Mouse (Mus musculus) CH12.LX (cell line): ENCODE data around the gene Rho. TPM values are rescaled to one million over a fixed set of nuclear protein-coding genes. Genes with fewer than 3 reads are reported as not detected.
A peak's percentile ranks its signal among the peaks of the same experiment; 100 is the strongest.

Experiments used
- DNase-seq: peaks from one replicate; pipeline ENCODE4 v3.0.0-alpha.2; 2013; ENCODE audit errors: extremely low read depth
- H3K27ac ChIP-seq: 2 replicates; pipeline ENCODE4 v1.5.1; 2012; ENCODE audit warnings: low read depth, mild to moderate bottlenecking, control low read depth, moderate library complexity; ENCODE audit not compliant: insufficient read depth
- H3K27me3 ChIP-seq: replicated peaks from 2 replicates; pipeline ENCODE3; 2012; ENCODE audit warnings: inconsistent platforms
- H3K36me3 ChIP-seq, 2 experiments: replicated peaks in 1 of 2; 2 replicates each; pipeline versions ENCODE3 to v1.6.1; 2012; ENCODE audit warnings: inconsistent platforms in 1 of 2, low read length in 1 of 2, mild to moderate bottlenecking in 1 of 2, mixed read lengths in 1 of 2, moderate library complexity in 1 of 2; ENCODE audit not compliant: control insufficient read depth in 1 of 2, insufficient read depth in 1 of 2
- H3K4me1 ChIP-seq, 2 experiments: 2 replicates each; pipeline ENCODE4 v1.6.1; 2012; ENCODE audit warnings: inconsistent platforms in 1 of 2, moderate library complexity in 1 of 2; ENCODE audit not compliant: insufficient read depth in 2 of 2, control insufficient read depth in 1 of 2
- H3K4me2 ChIP-seq: 2 replicates; pipeline ENCODE4 v1.6.1; 2012; ENCODE audit warnings: low read depth, mild to moderate bottlenecking, control low read depth; ENCODE audit not compliant: poor library complexity, insufficient read depth, severe bottlenecking
- H3K4me3 ChIP-seq, 3 experiments: fragments of 150-350 bp in 1 of 3; sonication (generic) in 1 of 3; replicated peaks in 1 of 3; 2 replicates each; pipeline versions ENCODE3 to v1.5.1; 2011 to 2012; ENCODE audit warnings: low read depth in 2 of 3, low read length in 2 of 3, mild to moderate bottlenecking in 2 of 3, moderate library complexity in 2 of 3, control low read depth in 1 of 3, improper control_type of control experiment in 1 of 3, inconsistent platforms in 1 of 3, mixed read lengths in 1 of 3; ENCODE audit not compliant: poor library complexity in 1 of 3
- H3K79me2 ChIP-seq: replicated peaks from 2 replicates; pipeline ENCODE4 v1.6.1; 2012; ENCODE audit warnings: mild to moderate bottlenecking, moderate library complexity; ENCODE audit not compliant: control insufficient read depth, poor library complexity, insufficient read depth, severe bottlenecking; ENCODE audit errors: extremely low read depth
- H3K9ac ChIP-seq: 2 replicates; pipeline ENCODE4 v1.6.1; 2012; ENCODE audit warnings: low read depth, mild to moderate bottlenecking, control low read depth, moderate library complexity; ENCODE audit not compliant: insufficient read depth
- H3K9me3 ChIP-seq: replicated peaks from 2 replicates; pipeline ENCODE3; 2012; ENCODE audit warnings: low read length, inconsistent platforms, mixed read lengths
- BHLHE40 ChIP-seq: IDR thresholded peaks from 2 replicates; pipeline ENCODE4 v1.6.1; 2011; ENCODE audit warnings: mild to moderate bottlenecking, low read depth, low read length, improper control_type of control experiment
- CHD1 ChIP-seq: IDR thresholded peaks from 2 replicates; pipeline ENCODE4 v1.6.1; 2012; ENCODE audit warnings: low read depth, low read length, improper control_type of control experiment, inconsistent platforms
- CHD2 ChIP-seq: IDR thresholded peaks from 2 replicates; pipeline ENCODE4 v1.6.1; 2011; ENCODE audit warnings: low read length, improper control_type of control experiment
- CTCF ChIP-seq, 2 experiments: IDR thresholded peaks in 1 of 2; conservative IDR thresholded peaks in 1 of 2; 2 replicates each; pipeline ENCODE4 v1.5.1; 2011 to 2012; ENCODE audit warnings: low read depth in 2 of 2, low read length in 2 of 2, improper control_type of control experiment in 1 of 2, inconsistent platforms in 1 of 2, mild to moderate bottlenecking in 1 of 2, moderate library complexity in 1 of 2
- E2F4 ChIP-seq: IDR thresholded peaks from 2 replicates; pipeline ENCODE4 v1.6.1; 2011; ENCODE audit warnings: low read depth, low read length, improper control_type of control experiment; ENCODE audit not compliant: insufficient replicate concordance
- ELF1 ChIP-seq: IDR thresholded peaks from 2 replicates; pipeline ENCODE4 v1.6.1; 2014; ENCODE audit warnings: low read depth, mild to moderate bottlenecking, inconsistent platforms, low read length, improper control_type of control experiment
- EP300 ChIP-seq: IDR thresholded peaks from 2 replicates; pipeline ENCODE4 v1.6.1; 2011; ENCODE audit warnings: low read length, improper control_type of control experiment
- ETS1 ChIP-seq: conservative IDR thresholded peaks from 2 replicates; pipeline ENCODE4 v1.6.1; 2012; ENCODE audit warnings: low read depth, mild to moderate bottlenecking, inconsistent platforms, low read length, improper control_type of control experiment, moderate library complexity
- GABPA ChIP-seq: IDR thresholded peaks from 2 replicates; pipeline ENCODE4 v1.6.1; 2012; ENCODE audit warnings: low read depth, low read length, improper control_type of control experiment, inconsistent platforms; ENCODE audit not compliant: insufficient replicate concordance
- HCFC1 ChIP-seq: IDR thresholded peaks from 2 replicates; pipeline ENCODE4 v1.6.1; 2012; ENCODE audit warnings: low read depth, mild to moderate bottlenecking, inconsistent platforms, low read length, improper control_type of control experiment
- JUND ChIP-seq: conservative IDR thresholded peaks from 2 replicates; pipeline ENCODE4 v1.6.1; 2011; ENCODE audit warnings: low read depth, low read length, improper control_type of control experiment
- KAT2A ChIP-seq: IDR thresholded peaks from 2 replicates; pipeline ENCODE4 v1.6.1; 2012; ENCODE audit warnings: low read length, improper control_type of control experiment, inconsistent platforms; ENCODE audit not compliant: insufficient replicate concordance
- MAFK ChIP-seq: IDR thresholded peaks from 2 replicates; pipeline ENCODE4 v1.6.1; 2011; ENCODE audit warnings: low read length, improper control_type of control experiment; ENCODE audit not compliant: insufficient replicate concordance
- MAX ChIP-seq: IDR thresholded peaks from 2 replicates; pipeline ENCODE4 v1.6.1; 2011; ENCODE audit warnings: low read length, improper control_type of control experiment
- MXI1 ChIP-seq: IDR thresholded peaks from 2 replicates; pipeline ENCODE4 v1.6.1; 2011; ENCODE audit warnings: mild to moderate bottlenecking, low read depth, low read length, improper control_type of control experiment
- MYC ChIP-seq: IDR thresholded peaks from 2 replicates; pipeline ENCODE4 v1.6.1; 2011; ENCODE audit warnings: low read depth, mild to moderate bottlenecking, improper control_type of control experiment, low read length
- NELFE ChIP-seq: IDR thresholded peaks from 2 replicates; pipeline ENCODE4 v1.6.1; 2011; ENCODE audit warnings: low read depth, low read length, improper control_type of control experiment
- PAX5 ChIP-seq: IDR thresholded peaks from 2 replicates; pipeline ENCODE4 v1.6.1; 2012; ENCODE audit warnings: low read length, inconsistent platforms, mixed read lengths
- POLR2AphosphoS2 ChIP-seq: IDR thresholded peaks from 2 replicates; pipeline ENCODE4 v1.6.1; 2011; ENCODE audit warnings: low read depth, low read length, improper control_type of control experiment
- RAD21 ChIP-seq: IDR thresholded peaks from 2 replicates; pipeline ENCODE4 v1.6.1; 2011; ENCODE audit warnings: low read depth, mild to moderate bottlenecking, low read length, improper control_type of control experiment, moderate library complexity
- SMC3 ChIP-seq: IDR thresholded peaks from 2 replicates; pipeline ENCODE4 v1.6.1; 2011; ENCODE audit warnings: low read depth, low read length, improper control_type of control experiment
- TBP ChIP-seq: conservative IDR thresholded peaks from 2 replicates; pipeline ENCODE4 v1.6.1; 2011; ENCODE audit warnings: low read depth, low read length, improper control_type of control experiment
- TCF12 ChIP-seq: IDR thresholded peaks from 2 replicates; pipeline ENCODE4 v1.6.1; 2014; ENCODE audit warnings: low read depth, mild to moderate bottlenecking, inconsistent platforms, low read length, improper control_type of control experiment
- UBTF ChIP-seq: IDR thresholded peaks from 2 replicates; pipeline ENCODE4 v1.6.1; 2012; ENCODE audit warnings: low read depth, mild to moderate bottlenecking, inconsistent platforms, low read length, improper control_type of control experiment, moderate library complexity
- USF1 ChIP-seq: IDR thresholded peaks from 2 replicates; pipeline ENCODE4 v1.6.1; 2014; ENCODE audit warnings: low read depth, mild to moderate bottlenecking, inconsistent platforms, low read length, improper control_type of control experiment
- USF2 ChIP-seq: conservative IDR thresholded peaks from 2 replicates; pipeline ENCODE4 v1.6.1; 2011; ENCODE audit warnings: low read depth, low read length, improper control_type of control experiment
- ZC3H11A ChIP-seq: IDR thresholded peaks from 2 replicates; pipeline ENCODE4 v1.6.1; 2012; ENCODE audit warnings: low read depth, mild to moderate bottlenecking, inconsistent platforms, low read length, improper control_type of control experiment
- ZKSCAN1 ChIP-seq: IDR thresholded peaks from 2 replicates; pipeline ENCODE4 v1.6.1; 2012; ENCODE audit warnings: low read depth, inconsistent platforms, low read length, improper control_type of control experiment, borderline replicate concordance
- ZMIZ1 ChIP-seq: IDR thresholded peaks from 2 replicates; pipeline ENCODE4 v1.6.1; 2012; ENCODE audit warnings: low read depth, mild to moderate bottlenecking, inconsistent platforms, low read length, improper control_type of control experiment
- ZNF384 ChIP-seq: IDR thresholded peaks from 2 replicates; pipeline ENCODE4 v1.6.1; 2012; ENCODE audit warnings: low read depth, low read length, improper control_type of control experiment, inconsistent platforms
- dilution Hi-C: fragments of 300-500 bp; cut with MboI; formaldehyde crosslinking; loops from 2 replicates; pipeline ENCODE4 v1.14.3; 2020; ENCODE audit warnings: low sequenced_read_pairs; ENCODE audit not compliant: extremely low pct_unique_long_range_greater_than_20kb, extremely low pct_ligation_motif_present
- in situ Hi-C: fragments of 300-500 bp; cut with MboI; formaldehyde crosslinking; loops from 3 replicates; pipeline ENCODE4 v1.14.3; 2019; ENCODE audit warnings: low sequenced_read_pairs, low pct_ligation_motif_present, low pct_unique_long_range_greater_than_20kb, mixed read lengths
- polyA plus RNA-seq: library from polyadenylated mRNA; unstranded; fragments of >175 nt; gene quantifications from 2 replicates; pipeline ENCODE4 v1.2.1, GENCODE M21; 2012; ENCODE audit warnings: low read depth; ENCODE audit not compliant: insufficient read length
- total RNA-seq, 2 experiments: library from RNA; depleted of rRNA; stranded (reverse); fragments of 300-350 nt in 1 of 2; fragments of >200 nt in 1 of 2; gene quantifications; 2 replicates each; pipeline ENCODE4 v1.2.3; 2012 to 2014

The Rho gene
- total and polyA plus RNA-seq, 3 experiments: 0.04 TPM; not detected in 1

DNA sequence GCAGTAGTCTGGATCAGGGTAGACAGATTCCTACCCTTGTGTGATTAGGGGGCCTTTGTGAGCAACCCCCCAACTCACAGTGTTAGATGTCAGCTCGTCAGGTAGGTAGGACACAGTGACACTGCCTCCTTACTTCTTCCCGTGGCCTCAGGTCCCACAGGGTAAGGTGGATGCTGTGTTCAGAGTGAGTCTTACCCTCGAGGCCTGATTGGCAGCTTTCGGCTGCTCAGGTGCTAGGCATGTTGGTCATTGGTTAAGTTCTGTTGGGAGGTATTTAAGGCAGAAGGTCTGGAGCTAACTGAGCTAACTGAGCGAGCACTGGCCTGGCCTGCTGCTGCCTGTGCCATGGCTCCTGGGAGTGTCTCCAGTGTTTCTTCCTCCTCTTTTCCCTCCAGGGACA lies 13.1 kb downstream of the Rho start, which contains the start of gene H1foo:
H1foo (plus strand) TSS at position 301 of the 400 bp plus-strand sequence.
- Histone ChIP-seq H3K9ac (peak within 1 kb of the TSS; percentile 67), H3K4me1 (peaks cover 43 to 72% of the 10 kb centered on the region in 2 experiments), H3K36me3 (no peaks in the 10 kb centered on the region), H3K27ac (peak within 1 kb of the TSS; percentile 96), H3K9me3 (no peaks in the 10 kb centered on the region), H3K4me2 (peak within 1 kb of the TSS; percentile 72), H3K4me3 (no peak within 1 kb of the TSS), H3K27me3 (no peaks in the 10 kb centered on the region), H3K79me2 (no peaks in the 10 kb centered on the region)
- dilution Hi-C loops: no loop called here
- no peak for DNase-seq
- in situ Hi-C loops: loop anchor here (5.0 kb wide), 1 partner anchor 37 kb away; no protein-coding TSS in a partner anchor
- TF ChIP-seq TCF12: no peak
- TF ChIP-seq CHD2: no peak
- TF ChIP-seq GABPA: no peak
- no peak for TF ChIP-seq UBTF
- TF ChIP-seq SMC3: no peak
- no peak for TF ChIP-seq BHLHE40
- TF ChIP-seq HCFC1: no peak
- TF ChIP-seq ELF1: no peak
- TF ChIP-seq CHD1: no peak
- TF ChIP-seq ZNF384: no peak
- no peak for TF ChIP-seq TBP
- TF ChIP-seq MAX: no peak
- TF ChIP-seq USF1: no peak
- no peak for TF ChIP-seq POLR2AphosphoS2
- TF ChIP-seq EP300: no peak
- TF ChIP-seq ZC3H11A: no peak
- TF ChIP-seq MYC: no peak
- TF ChIP-seq ZMIZ1: no peak
- no peak for TF ChIP-seq NELFE
- TF ChIP-seq ETS1: no peak

DNA sequence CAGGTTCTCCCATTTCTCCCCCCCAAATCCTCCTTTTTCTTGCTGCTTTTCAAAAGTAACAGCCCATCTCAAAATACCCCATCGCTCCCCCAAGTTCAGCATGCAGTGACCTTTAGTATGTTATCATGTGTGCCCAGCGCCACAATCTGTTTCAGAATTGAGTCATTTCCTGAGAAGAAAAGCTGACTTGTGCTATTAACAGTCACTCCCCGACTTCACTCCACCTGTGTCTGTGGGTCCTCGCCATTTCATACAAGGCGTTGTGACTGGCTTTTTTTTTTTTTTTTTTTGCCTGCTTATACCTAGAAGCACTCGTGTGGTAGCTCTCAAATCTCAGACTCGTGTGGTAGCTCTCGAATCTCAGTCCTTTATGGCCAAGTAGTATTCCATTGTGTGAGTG lies 14.1 kb downstream of the Rho start:
- dilution Hi-C loops (no loop called here), in situ Hi-C loops (no loop called here)
- peak overlapping the region; percentile 96 for H3K27ac ChIP-seq
- TF ChIP-seq UBTF (no peak), ZKSCAN1 (no peak; the same call in 1 of the 2 replicates), ETS1 (peak; percentile 95), HCFC1 (no peak), TCF12 (peak; percentile 89), KAT2A (no peak), RAD21 (no peak; the same call in 1 of the 2 replicates), NELFE (peak; percentile 49; the same call in 1 of the 2 replicates), ELF1 (no peak), ZMIZ1 (no peak), SMC3 (no peak; the same call in 1 of the 2 replicates), PAX5 (no peak), JUND (peak; percentile 96), CHD1 (no peak), POLR2AphosphoS2 (no peak), USF2 (no peak), MXI1 (peak; percentile 63; the same call in 1 of the 2 replicates), CTCF (conservative IDR thresholded peaks at IDR 0.05 in 1 of 2, IDR thresholded peaks at IDR 0.05 in 1 of 2; ENCODE audit: low read depth in 2 of 2, low read length in 2 of 2) (no peak), TBP (peak; percentile 64), MAFK (peak; percentile 86), E2F4 (0 out of 2 replicates have a peak, but pooled peaks have one; percentile 41), USF1 (no peak), GABPA (no peak), ZC3H11A (no peak)

More for the DNA sequence above, 14.1 kb downstream of the Rho start:
- Histone ChIP-seq H3K9me3 (no peaks in the 10 kb centered on the region), H3K4me3 (no peak overlapping the region), H3K4me1 (peaks cover 43 to 70% of the 10 kb centered on the region in 2 experiments), H3K4me2 (peak overlapping the region; percentile 72), H3K79me2 (no peaks in the 10 kb centered on the region), H3K27me3 (no peaks in the 10 kb centered on the region), H3K9ac (peak overlapping the region; percentile 67), H3K36me3 (no peaks in the 10 kb centered on the region)
- peak; percentile 78 for DNase-seq
